Mouse (Mus musculus) 416B (cell line): ENCODE measurements at regions not wholly inside any gene's neighbourhood (a gene's known extent, or its start where the extent isn't known, plus 50 kb on each side); places are given as distances from the start of the nearest gene placed in this dataset.

ENCODE experiments used
- DNase-seq: peaks from one replicate; pipeline ENCODE4 v3.0.0; 2011; ENCODE audit warnings: low read depth

- DNase-seq, result no peak
Observed at GRCm38 (mm10) chr15:61155530-61155929, 232.7 kb upstream of the A1bg start.

GRCm38 (mm10) chr15:61154166-61154565 lies 231.4 kb upstream of the A1bg start:
- no peak for DNase-seq

DNA sequence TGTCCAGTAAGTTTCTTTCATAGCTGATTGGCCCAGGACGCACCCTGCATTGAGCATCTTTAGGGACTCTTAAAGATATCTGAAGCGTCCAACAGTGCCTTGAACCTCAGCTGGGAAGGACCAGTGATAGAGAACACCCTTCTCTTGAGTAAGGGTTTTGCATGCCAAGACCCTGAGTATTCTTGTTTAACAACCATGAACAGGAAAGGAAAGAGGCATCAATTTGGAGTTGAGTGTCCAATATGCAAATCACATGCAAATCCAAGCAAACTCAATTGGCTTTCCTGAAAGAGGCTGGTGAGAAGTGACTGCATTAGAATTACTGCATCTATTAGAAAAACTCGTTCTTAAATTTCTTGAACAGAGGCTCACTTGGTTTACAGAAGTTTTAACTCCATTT lies 220.0 kb upstream of the A1bg start:
- DNase-seq, result no peak

DNA sequence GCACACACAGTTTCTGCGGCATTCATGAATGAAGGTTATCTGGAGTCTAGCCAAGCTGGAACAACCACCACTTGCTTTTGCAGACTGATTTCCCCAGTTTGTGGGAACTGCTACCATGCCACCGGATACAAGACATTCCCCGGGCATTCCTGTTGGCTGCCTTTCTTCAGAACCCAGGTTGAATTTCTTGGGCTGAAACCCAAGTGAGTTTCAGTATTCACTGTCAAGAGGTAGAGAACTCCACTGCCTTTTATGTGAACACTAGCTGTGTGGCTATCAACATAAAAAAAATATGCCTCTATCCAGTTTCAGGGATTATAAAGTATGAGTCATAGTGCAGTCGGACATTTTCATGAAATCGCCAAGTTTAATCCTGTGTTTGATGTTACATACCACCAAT lies 216.3 kb upstream of the A1bg start:
- DNase-seq, result no peak

DNA sequence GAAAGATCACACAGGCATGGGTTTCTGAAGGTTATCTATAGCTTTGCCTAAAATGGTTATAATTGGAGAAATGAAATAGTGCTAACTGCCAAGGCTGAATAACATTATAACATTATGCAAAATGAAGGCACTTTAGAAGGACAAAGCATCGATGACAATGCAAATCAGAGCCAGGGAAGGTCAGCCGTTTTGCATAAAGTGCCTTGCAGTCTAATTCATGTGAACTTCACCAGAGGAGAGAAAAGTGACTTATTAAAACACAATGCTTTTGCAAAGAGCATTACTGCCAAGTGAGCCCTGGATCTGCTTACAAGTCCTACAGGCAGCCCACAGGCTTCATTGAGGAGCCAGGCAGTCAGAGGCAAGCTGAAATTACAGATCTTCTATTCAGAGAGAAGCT lies 214.0 kb upstream of the A1bg start:
- no peak for DNase-seq

- peak; percentile 42 for DNase-seq
Observed at GRCm38 (mm10) chr15:61133316-61133715, 210.5 kb upstream of the A1bg start.

GRCm38 (mm10) chr15:61127971-61128370 lies 205.2 kb upstream of the A1bg start:
- no peak for DNase-seq

DNA sequence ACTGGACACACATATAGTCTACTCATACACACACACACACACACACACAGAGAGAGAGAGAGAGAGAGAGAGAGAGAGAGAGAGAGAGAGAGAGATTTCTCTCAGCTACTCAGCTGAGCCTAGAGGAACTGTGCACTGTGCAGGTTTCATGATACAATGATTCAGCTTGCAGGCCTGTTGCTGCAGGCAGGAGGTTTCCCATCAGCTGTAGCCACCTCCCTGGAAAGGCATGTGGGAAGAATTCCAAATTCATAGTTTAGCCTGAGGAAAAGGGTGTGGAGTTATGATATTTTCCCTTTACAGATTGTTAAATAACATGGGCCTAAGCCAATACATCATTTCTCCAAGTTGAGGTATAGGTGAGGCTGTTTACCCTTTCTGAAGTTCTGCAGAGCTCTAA lies 204.3 kb upstream of the A1bg start:
- DNase-seq, result no peak

- peak; percentile 88 for DNase-seq
Observed at GRCm38 (mm10) chr15:61116912-61117311, 194.1 kb upstream of the A1bg start.

DNA sequence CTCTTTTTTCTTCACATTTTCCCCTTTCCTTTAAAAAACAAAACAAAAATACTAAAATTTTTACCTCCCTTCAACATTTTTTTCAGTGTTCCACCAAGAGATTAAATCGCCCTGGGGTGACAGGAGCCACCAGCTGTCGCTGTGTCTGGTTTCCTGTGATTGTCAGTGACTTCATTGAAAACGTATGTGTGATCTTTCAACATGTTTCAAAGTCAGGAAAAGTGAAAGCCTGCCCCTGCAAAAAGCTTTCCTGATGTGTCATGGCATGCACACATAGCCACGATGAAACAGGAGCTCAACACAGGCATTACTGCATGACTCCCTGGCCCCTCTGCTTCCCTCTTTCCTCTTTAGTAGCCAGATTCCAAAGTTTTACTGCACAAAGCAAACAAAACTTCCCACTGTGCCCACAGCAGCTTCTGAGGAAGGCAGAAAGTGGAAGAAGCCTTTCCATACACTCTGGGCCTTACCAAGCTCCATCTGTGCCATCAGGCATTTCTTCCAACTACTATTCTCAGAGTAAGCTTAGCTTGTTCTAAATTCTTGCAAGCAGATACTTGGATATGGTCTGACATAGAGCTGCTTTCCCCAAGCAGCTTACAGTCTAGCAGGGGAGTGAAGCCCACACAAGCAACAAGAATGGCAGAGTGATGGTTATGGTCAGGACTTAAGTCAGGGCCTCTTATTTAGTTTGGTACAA lies 186.8 kb upstream of the A1bg start:
- DNase-seq, result peak; percentile 55

- DNase-seq, result no peak
Observed at GRCm38 (mm10) chr15:61108957-61109356, 186.1 kb upstream of the A1bg start.

GRCm38 (mm10) chr15:61102421-61103412 lies 179.9 kb upstream of the A1bg start:
- DNase-seq, result peak; percentile 80

DNA sequence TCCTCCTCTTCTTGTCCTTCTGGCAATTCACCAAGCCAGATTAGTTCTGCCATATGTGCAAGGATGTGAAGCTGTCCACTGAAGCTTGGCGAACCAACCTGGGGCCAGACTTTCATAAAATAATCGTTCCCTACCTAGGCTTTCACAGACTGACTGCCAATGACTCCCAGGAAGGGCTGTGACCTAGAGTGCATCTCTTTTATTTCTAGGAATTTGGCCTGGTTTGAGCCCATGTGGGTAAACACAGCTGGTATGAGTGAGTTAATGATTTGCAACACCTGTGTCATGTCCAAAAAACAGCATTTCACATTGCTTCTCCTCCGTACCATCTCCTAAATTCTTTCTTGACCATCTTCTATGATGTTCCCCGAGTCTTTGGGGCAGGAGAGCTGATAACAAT lies 178.0 kb upstream of the A1bg start:
- no peak for DNase-seq

- DNase-seq, result no peak
Observed at GRCm38 (mm10) chr15:61098968-61099367, 176.2 kb upstream of the A1bg start.

DNA sequence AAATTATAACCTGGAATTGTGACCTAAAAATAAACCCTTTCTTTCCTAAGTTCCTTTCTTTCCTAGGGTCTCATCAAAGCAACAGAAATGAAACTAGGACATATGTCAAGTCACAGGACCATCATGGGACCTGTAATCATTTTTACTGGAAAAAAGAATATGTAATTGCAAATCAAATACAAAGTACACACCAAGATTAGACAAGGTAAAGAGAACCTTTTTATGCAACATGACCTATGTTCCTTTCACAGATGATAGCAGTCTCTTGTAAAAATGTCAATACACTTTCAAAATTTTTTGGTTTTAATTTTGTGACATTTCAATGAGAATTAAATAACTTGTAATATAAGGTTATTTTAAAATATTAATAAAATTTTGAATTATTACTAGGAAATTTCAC lies 175.7 kb upstream of the A1bg start:
- no peak for DNase-seq

- peak; percentile 70 for DNase-seq
Observed at GRCm38 (mm10) chr15:61096021-61096781, 173.4 kb upstream of the A1bg start.

- DNase-seq, result no peak
Observed at GRCm38 (mm10) chr15:61055017-61055609, 132.3 kb upstream of the A1bg start.

- no peak for DNase-seq
Observed at GRCm38 (mm10) chr15:61051363-61051762, 128.6 kb upstream of the A1bg start.

- DNase-seq, result no peak
Observed at GRCm38 (mm10) chr15:61009509-61009908, 86.7 kb upstream of the A1bg start.

GRCm38 (mm10) chr15:61007461-61008059 lies 84.7 kb upstream of the A1bg start:
- DNase-seq, result no peak

GRCm38 (mm10) chr15:61006608-61007007 lies 83.8 kb upstream of the A1bg start:
- DNase-seq, result no peak
